In genomic region chr2:51934574-51935334, GRCm38 (mm10) we compare ENCODE assay signal across 8 mouse cellular contexts. TPM values are rescaled to one million over a fixed set of nuclear protein-coding genes. Genes with fewer than 3 reads are reported as not detected.
DNase-seq lines count a peak whose midpoint lies in the region; ATAC-seq and TF ChIP-seq lines count a peak whose summit lies in the region.

Gene Rbm43 (minus strand): TSS chr2:51935163.

- peak within 1 kb of the TSS; percentile 89 for H3K4me2 ChIP-seq in heart, embryonic 14.5 days (ENCODE audit: low read length)
- H3K4me2 ChIP-seq in liver, embryonic 13.5 days = peak within 1 kb of the TSS; percentile 83
- H3K4me2 ChIP-seq in stomach, embryonic 15.5 days = peak within 1 kb of the TSS; percentile 83

- WGBS in forebrain, embryonic 10.5 days = 2% methylated on average over 48 of the region's 48 CpGs
- WGBS in heart, embryonic 14.5 days = under 1% methylated on average over 48 of the region's 48 CpGs
- WGBS in liver, embryonic 13.5 days (ENCODE audit: insufficient replicate concordance) = under 1% methylated on average over 48 of the region's 48 CpGs
- WGBS in stomach, embryonic 15.5 days = under 1% methylated on average over 48 of the region's 48 CpGs

- H3K4me1 ChIP-seq in E14TG2a.4 (replicated peaks; ENCODE audit: low read depth, low read length) = peaks cover 25% of the 10 kb centered on the region
- peaks cover 11% of the 10 kb centered on the region for H3K4me1 ChIP-seq in forebrain, embryonic 10.5 days
- H3K4me1 ChIP-seq in heart, embryonic 14.5 days (ENCODE audit: control insufficient read depth in 2 of 2, insufficient read depth in 2 of 2, low read length in 2 of 2) = peaks cover 2 to 8% of the 10 kb centered on the region in 2 experiments; a peak in 1 of 4 replicates
- H3K4me1 ChIP-seq in liver, embryonic 13.5 days (replicated peaks) = peaks cover 73% of the 10 kb centered on the region
- no peaks in the 10 kb centered on the region for H3K4me1 ChIP-seq in stomach, embryonic 15.5 days

- H3K9me3 ChIP-seq in E14TG2a.4 (ENCODE audit: low read length) = peaks cover 14% of the 10 kb centered on the region
- H3K9me3 ChIP-seq in forebrain, embryonic 10.5 days = no peaks in the 10 kb centered on the region
- no peaks in the 10 kb centered on the region for H3K9me3 ChIP-seq in heart, embryonic 14.5 days (ENCODE audit: control insufficient read depth, low read length)
- H3K9me3 ChIP-seq in liver, embryonic 13.5 days (replicated peaks) = 0 out of 2 replicates have a peak, but pooled peaks cover 6% of the 10 kb centered on the region
- H3K9me3 ChIP-seq in stomach, embryonic 15.5 days = no peaks in the 10 kb centered on the region

- H3K9ac ChIP-seq in heart, embryonic 14.5 days (ENCODE audit: low read length) = peak within 1 kb of the TSS; percentile 75
- H3K9ac ChIP-seq in liver, embryonic 13.5 days = peak within 1 kb of the TSS; percentile 90
- H3K9ac ChIP-seq in stomach, embryonic 15.5 days = peak within 1 kb of the TSS; percentile 50

- H3K4me3 ChIP-seq in E14TG2a.4 (replicated peaks; ENCODE audit: low read length) = peak within 1 kb of the TSS; percentile 78
- peak within 1 kb of the TSS; percentile 59 for H3K4me3 ChIP-seq in forebrain, embryonic 10.5 days
- peak within 1 kb of the TSS; percentile 54 to 77 for H3K4me3 ChIP-seq in heart, embryonic 14.5 days (ENCODE audit: control insufficient read depth in 1 of 2, insufficient read depth in 1 of 2, low read depth in 1 of 2, low read length in 2 of 2)
- H3K4me3 ChIP-seq in liver, embryonic 13.5 days (replicated peaks) = peak within 1 kb of the TSS; percentile 86
- H3K4me3 ChIP-seq in stomach, embryonic 15.5 days (replicated peaks) = peak within 1 kb of the TSS; percentile 70

- DNase-seq in c-Kit-positive CD71-positive TER-119-negative erythroid progenitor cells, embryonic 14.5 days (ENCODE audit: low read depth) = peak; percentile 70
- peak; percentile 65 for DNase-seq in forebrain, embryonic 10.5 days (ENCODE audit: extremely low spot score, low spot score)
- peak; percentile 77 for DNase-seq in kidney, postnatal 14 days
- peak; percentile 63 for DNase-seq in liver, embryonic 13.5 days
- DNase-seq in natural killer cell, adult 2 months (ENCODE audit: low spot score in 2 of 2) = peak; percentile 85

- H3K27ac ChIP-seq in forebrain, embryonic 10.5 days = peak within 1 kb of the TSS; percentile 84
- peak within 1 kb of the TSS; percentile 12 to 66 for H3K27ac ChIP-seq in heart, embryonic 14.5 days (replicated peaks in 1 of 2; ENCODE audit: control insufficient read depth in 1 of 2, insufficient read depth in 1 of 2, low read depth in 2 of 2, low read length in 2 of 2)
- peak within 1 kb of the TSS; percentile 90 for H3K27ac ChIP-seq in liver, embryonic 13.5 days
- H3K27ac ChIP-seq in stomach, embryonic 15.5 days = peak within 1 kb of the TSS; percentile 76

- peak; percentile 61; the same call in 1 of the 2 replicates for ATAC-seq in heart, embryonic 14.5 days (ENCODE audit: insufficient number of reproducible peaks, insufficient read depth, low FRiP score, low read depth)
- ATAC-seq in liver, embryonic 13.5 days (ENCODE audit: low read depth) = peak; percentile 69
- ATAC-seq in stomach, embryonic 15.5 days (ENCODE audit: insufficient read depth, low FRiP score, low read depth) = peak; percentile 77

- peaks cover 24% of the 10 kb centered on the region for H3K27me3 ChIP-seq in E14TG2a.4 (ENCODE audit: insufficient read depth, low read length)
- peaks cover 18% of the 10 kb centered on the region for H3K27me3 ChIP-seq in forebrain, embryonic 10.5 days (ENCODE audit: poor library complexity, severe bottlenecking)
- no peaks in the 10 kb centered on the region for H3K27me3 ChIP-seq in heart, embryonic 14.5 days (ENCODE audit: control insufficient read depth, insufficient read depth, low read length)
- no peaks in the 10 kb centered on the region for H3K27me3 ChIP-seq in liver, embryonic 13.5 days
- no peaks in the 10 kb centered on the region for H3K27me3 ChIP-seq in stomach, embryonic 15.5 days (replicated peaks)

- TF ChIP-seq CTCF in E14TG2a.4 (conservative IDR thresholded peaks at IDR 0.05; ENCODE audit: low read length) = no peak

- H3K36me3 ChIP-seq in E14TG2a.4 (ENCODE audit: insufficient read depth, low read length) = peaks cover 4% of the 10 kb centered on the region; the same call in 1 of the 2 replicates
- peaks cover 7% of the 10 kb centered on the region for H3K36me3 ChIP-seq in forebrain, embryonic 10.5 days (replicated peaks)
- 0 out of 2 replicates have a peak, but pooled peaks cover 5% of the 10 kb centered on the region for H3K36me3 ChIP-seq in heart, embryonic 14.5 days (ENCODE audit: control insufficient read depth, insufficient read depth, low read length)
- H3K36me3 ChIP-seq in liver, embryonic 13.5 days = peaks cover 19% of the 10 kb centered on the region
- no peaks in the 10 kb centered on the region for H3K36me3 ChIP-seq in stomach, embryonic 15.5 days

RNA-seq across cellular contexts. Expression of gene Rbm43, which starts in this region (rescaled TPM):
- polyA plus RNA-seq in forebrain, embryonic 10.5 days (2016; fragmentation: Nextera tagmentation; extraction: Ambion mirVana) = 6.8 and 7.0 TPM in 2 replicates
- 13.6 and 13.8 TPM in 2 replicates for polyA plus RNA-seq in heart, embryonic 14.5 days (2014; fragmentation: Nextera tagmentation; extraction: Ambion mirVana)
- polyA plus RNA-seq in liver, embryonic 13.5 days (2015; fragmentation: Nextera tagmentation; extraction: Ambion mirVana) = 23.4 and 29.3 TPM in 2 replicates
- polyA plus RNA-seq in stomach, embryonic 15.5 days (2015; fragmentation: Nextera tagmentation; extraction: Ambion mirVana) = 14.5 and 15.1 TPM in 2 replicates

Comparison
In these comparisons a context has a peak if more than half of its experiments do, and no peak if none do; other contexts are left out.
1. Peak in every context shown above with its lines: DNase-seq, ATAC-seq, H3K4me3 ChIP-seq and H3K27ac ChIP-seq.
2. H3K27ac ChIP-seq: peak in every context shown above with its lines; median percentile 90 in liver, embryonic 13.5 days; 84 in forebrain, embryonic 10.5 days; 76 in stomach, embryonic 15.5 days; 39 in heart, embryonic 14.5 days.